Mouse (Mus musculus): ENCODE data around the gene Mlana. TPM values are rescaled to one million over a fixed set of nuclear protein-coding genes. Genes with fewer than 3 reads are reported as not detected.

The Mlana gene
- polyA plus RNA-seq, 1 experiment from 2014 or later = 1.1 TPM

- Histone ChIP-seq H3K9me3 (replicated peaks; ENCODE audit: control insufficient read depth, low read length) (no peaks in the 10 kb centered on the region), H3K36me3 (replicated peaks; ENCODE audit: control insufficient read depth, insufficient read depth, low read depth, low read length) (no peaks in the 10 kb centered on the region), H3K27me3 (ENCODE audit: control insufficient read depth, insufficient read depth, low read length) (no peaks in the 10 kb centered on the region), H3K4me2 (ENCODE audit: low read depth, low read length) (no peak overlapping the region), H3K9ac (replicated peaks; ENCODE audit: low read length) (no peak overlapping the region), H3K4me1 (ENCODE audit: control insufficient read depth, insufficient read depth, low read length) (no peaks in the 10 kb centered on the region), H3K27ac (replicated peaks; ENCODE audit: low read depth, low read length) (no peak overlapping the region), H3K4me3 (ENCODE audit: low read depth, low read length) (no peak overlapping the region)
- ATAC-seq (replicated peaks; ENCODE audit: insufficient number of reproducible peaks, low FRiP score, low TSS enrichment, low read depth) (peak; percentile 70; the same call in 1 of the 2 replicates), DNase-seq (ENCODE audit: low spot score) (peak; percentile 61)
- WGBS = 63% methylated on average over 5 of the region's 5 CpGs
These were observed 30.5 kb upstream of the Mlana start for GRCm38 (mm10) chr19:29666965-29667594.

DNA sequence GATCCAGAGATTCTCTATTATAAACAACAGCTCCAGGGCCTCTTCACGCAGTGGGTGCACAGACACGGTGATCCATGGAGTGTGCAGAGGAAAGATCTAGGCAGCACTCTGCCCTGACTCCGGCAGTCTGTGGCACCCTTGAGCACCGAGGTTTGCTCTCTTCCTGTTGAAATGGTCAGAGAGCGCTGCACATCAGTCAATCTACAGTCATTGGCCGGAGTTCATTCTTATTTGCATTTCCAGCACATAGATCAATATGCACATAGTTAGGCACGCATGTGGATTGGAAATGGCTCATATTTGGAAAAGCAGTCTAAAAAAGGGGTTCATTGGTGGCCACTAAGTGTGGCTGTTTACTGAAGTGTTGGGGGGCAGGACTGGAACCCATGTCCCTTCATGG is 29.5 kb upstream of the Mlana start:
- H3K36me3 ChIP-seq (replicated peaks; ENCODE audit: control insufficient read depth, insufficient read depth, low read depth, low read length) = no peaks in the 10 kb centered on the region
- WGBS = 83% methylated on average over 7 of the region's 7 CpGs
- DNase-seq (ENCODE audit: low spot score) (no peak), ATAC-seq (replicated peaks; ENCODE audit: insufficient number of reproducible peaks, low FRiP score, low TSS enrichment, low read depth) (no peak)
- no peaks in the 10 kb centered on the region for H3K9me3 ChIP-seq (replicated peaks; ENCODE audit: control insufficient read depth, low read length)
- H3K9ac ChIP-seq (replicated peaks; ENCODE audit: low read length) = no peak overlapping the region
- no peak overlapping the region for H3K27ac ChIP-seq (replicated peaks; ENCODE audit: low read depth, low read length)
- H3K4me2 ChIP-seq (ENCODE audit: low read depth, low read length) = no peak overlapping the region
- no peaks in the 10 kb centered on the region for H3K4me1 ChIP-seq (ENCODE audit: control insufficient read depth, insufficient read depth, low read length)
- H3K4me3 ChIP-seq (ENCODE audit: low read depth, low read length) = no peak overlapping the region
- no peaks in the 10 kb centered on the region for H3K27me3 ChIP-seq (ENCODE audit: control insufficient read depth, insufficient read depth, low read length)

- 85% methylated on average over 6 of the region's 6 CpGs for WGBS
These were observed 27.4 kb upstream of the Mlana start for GRCm38 (mm10) chr19:29670247-29670646.

DNA sequence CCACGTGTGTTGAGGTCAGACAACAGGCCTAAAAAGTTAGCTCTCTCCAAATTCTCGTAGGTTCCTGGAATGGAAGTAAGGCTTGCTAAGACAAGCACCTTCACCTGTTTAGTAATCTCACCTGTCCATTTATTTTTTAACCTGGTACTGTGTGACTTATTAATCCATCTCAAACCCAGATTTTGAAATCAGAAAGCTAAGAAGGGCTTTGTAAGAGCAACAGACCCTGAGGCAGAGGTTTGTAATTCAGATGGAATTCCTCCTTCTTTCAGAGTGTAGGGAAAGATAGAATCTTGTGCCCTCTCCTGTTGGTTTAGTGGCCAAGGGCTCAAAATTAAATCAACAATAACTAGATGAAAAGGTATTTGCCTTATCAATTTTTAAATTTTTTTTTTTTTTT is 26.5 kb upstream of the Mlana start:
- Histone ChIP-seq H3K4me3 (ENCODE audit: low read depth, low read length) (no peak overlapping the region), H3K36me3 (replicated peaks; ENCODE audit: control insufficient read depth, insufficient read depth, low read depth, low read length) (no peaks in the 10 kb centered on the region), H3K4me2 (ENCODE audit: low read depth, low read length) (no peak overlapping the region), H3K9me3 (replicated peaks; ENCODE audit: control insufficient read depth, low read length) (no peaks in the 10 kb centered on the region), H3K9ac (replicated peaks; ENCODE audit: low read length) (no peak overlapping the region), H3K4me1 (ENCODE audit: control insufficient read depth, insufficient read depth, low read length) (no peaks in the 10 kb centered on the region), H3K27me3 (ENCODE audit: control insufficient read depth, insufficient read depth, low read length) (no peaks in the 10 kb centered on the region), H3K27ac (replicated peaks; ENCODE audit: low read depth, low read length) (no peak overlapping the region)
- ATAC-seq (replicated peaks; ENCODE audit: insufficient number of reproducible peaks, low FRiP score, low TSS enrichment, low read depth) (no peak), DNase-seq (ENCODE audit: low spot score) (no peak)
- WGBS = 71% methylated on average over 2 of the region's 2 CpGs

More at GRCm38 (mm10) chr19:29670247-29670646, 27.4 kb upstream of the Mlana start:
- H3K4me3 ChIP-seq (ENCODE audit: low read depth, low read length) = no peak overlapping the region
- H3K27me3 ChIP-seq (ENCODE audit: control insufficient read depth, insufficient read depth, low read length) = no peaks in the 10 kb centered on the region
- H3K9me3 ChIP-seq (replicated peaks; ENCODE audit: control insufficient read depth, low read length) = no peaks in the 10 kb centered on the region
- H3K4me2 ChIP-seq (ENCODE audit: low read depth, low read length) = no peak overlapping the region
- no peaks in the 10 kb centered on the region for H3K36me3 ChIP-seq (replicated peaks; ENCODE audit: control insufficient read depth, insufficient read depth, low read depth, low read length)
- ATAC-seq (replicated peaks; ENCODE audit: insufficient number of reproducible peaks, low FRiP score, low TSS enrichment, low read depth) (no peak), DNase-seq (ENCODE audit: low spot score) (no peak)
- H3K9ac ChIP-seq (replicated peaks; ENCODE audit: low read length) = no peak overlapping the region
- no peaks in the 10 kb centered on the region for H3K4me1 ChIP-seq (ENCODE audit: control insufficient read depth, insufficient read depth, low read length)
- no peak overlapping the region for H3K27ac ChIP-seq (replicated peaks; ENCODE audit: low read depth, low read length)

DNA sequence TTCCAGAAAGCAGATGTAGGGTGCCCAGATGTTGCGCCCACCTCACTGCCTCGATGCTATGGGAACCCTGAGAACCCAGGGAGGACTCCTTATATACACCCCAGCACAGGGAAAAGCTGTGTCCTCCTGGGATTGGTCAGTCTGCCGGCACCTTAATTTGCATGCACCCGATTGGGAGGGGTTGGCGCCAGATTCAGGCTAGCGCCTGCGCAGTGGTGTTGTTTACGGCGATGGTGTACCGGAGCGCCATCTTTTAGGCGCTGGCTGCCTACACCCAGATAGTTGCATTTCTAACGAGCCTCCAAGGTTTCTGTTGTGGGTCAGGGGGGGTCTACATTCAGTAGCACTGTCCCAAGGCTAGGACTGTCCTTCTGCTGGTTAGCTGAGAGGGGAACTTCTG is 25.0 kb upstream of the Mlana start:
- Histone ChIP-seq H3K4me1 (ENCODE audit: control insufficient read depth, insufficient read depth, low read length) (no peaks in the 10 kb centered on the region), H3K27me3 (ENCODE audit: control insufficient read depth, insufficient read depth, low read length) (no peaks in the 10 kb centered on the region), H3K4me3 (ENCODE audit: low read depth, low read length) (no peak overlapping the region), H3K9ac (replicated peaks; ENCODE audit: low read length) (no peak overlapping the region), H3K27ac (replicated peaks; ENCODE audit: low read depth, low read length) (no peak overlapping the region), H3K36me3 (replicated peaks; ENCODE audit: control insufficient read depth, insufficient read depth, low read depth, low read length) (no peaks in the 10 kb centered on the region), H3K4me2 (ENCODE audit: low read depth, low read length) (no peak overlapping the region), H3K9me3 (replicated peaks; ENCODE audit: control insufficient read depth, low read length) (no peaks in the 10 kb centered on the region)
- WGBS = 93% methylated on average over 13 of the region's 13 CpGs
- DNase-seq (ENCODE audit: low spot score) (no peak), ATAC-seq (replicated peaks; ENCODE audit: insufficient number of reproducible peaks, low FRiP score, low TSS enrichment, low read depth) (no peak)

DNA sequence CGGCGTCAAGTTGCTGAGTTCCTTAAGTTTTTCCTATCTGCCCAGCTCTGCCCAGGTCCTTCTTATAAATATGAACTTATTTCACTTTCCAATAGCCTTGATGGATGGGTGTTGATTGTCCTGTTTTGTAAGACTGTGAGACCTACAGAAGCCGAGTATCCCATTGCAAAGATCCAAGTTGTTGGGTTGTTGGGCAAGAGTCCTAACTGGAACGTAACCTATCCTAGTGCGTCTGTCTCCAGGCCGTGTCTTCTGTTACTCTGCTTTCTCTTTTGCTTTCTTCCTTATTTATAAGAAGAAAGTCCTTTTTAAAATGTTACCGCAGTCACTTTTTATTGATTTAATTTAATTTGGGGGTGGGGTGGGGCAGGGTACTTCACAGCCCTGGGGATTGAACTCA is 22.7 kb upstream of the Mlana start:
- Histone ChIP-seq H3K9ac (replicated peaks; ENCODE audit: low read length) (no peak overlapping the region), H3K4me2 (ENCODE audit: low read depth, low read length) (no peak overlapping the region), H3K27me3 (ENCODE audit: control insufficient read depth, insufficient read depth, low read length) (no peaks in the 10 kb centered on the region), H3K4me1 (ENCODE audit: control insufficient read depth, insufficient read depth, low read length) (no peaks in the 10 kb centered on the region), H3K36me3 (replicated peaks; ENCODE audit: control insufficient read depth, insufficient read depth, low read depth, low read length) (no peaks in the 10 kb centered on the region), H3K9me3 (replicated peaks; ENCODE audit: control insufficient read depth, low read length) (no peaks in the 10 kb centered on the region), H3K27ac (replicated peaks; ENCODE audit: low read depth, low read length) (no peak overlapping the region), H3K4me3 (ENCODE audit: low read depth, low read length) (no peak overlapping the region)
- 92% methylated on average over 7 of the region's 7 CpGs for WGBS
- DNase-seq (ENCODE audit: low spot score) (no peak), ATAC-seq (replicated peaks; ENCODE audit: insufficient number of reproducible peaks, low FRiP score, low TSS enrichment, low read depth) (no peak)

GRCm38 (mm10) chr19:29675562-29676078 is 22.0 kb upstream of the Mlana start:
- Histone ChIP-seq H3K4me3 (ENCODE audit: low read depth, low read length) (no peak overlapping the region), H3K9me3 (replicated peaks; ENCODE audit: control insufficient read depth, low read length) (no peaks in the 10 kb centered on the region), H3K4me1 (ENCODE audit: control insufficient read depth, insufficient read depth, low read length) (no peaks in the 10 kb centered on the region), H3K4me2 (ENCODE audit: low read depth, low read length) (no peak overlapping the region), H3K27me3 (ENCODE audit: control insufficient read depth, insufficient read depth, low read length) (no peaks in the 10 kb centered on the region), H3K27ac (replicated peaks; ENCODE audit: low read depth, low read length) (no peak overlapping the region), H3K9ac (replicated peaks; ENCODE audit: low read length) (no peak overlapping the region), H3K36me3 (replicated peaks; ENCODE audit: control insufficient read depth, insufficient read depth, low read depth, low read length) (no peaks in the 10 kb centered on the region)
- DNase-seq (ENCODE audit: low spot score) (no peak), ATAC-seq (replicated peaks; ENCODE audit: insufficient number of reproducible peaks, low FRiP score, low TSS enrichment, low read depth) (no peak)
- WGBS = 52% methylated on average over 9 of the region's 9 CpGs

- H3K4me3 ChIP-seq (ENCODE audit: low read depth, low read length) = no peak overlapping the region
- 88% methylated on average over 10 of the region's 10 CpGs for WGBS
- H3K4me2 ChIP-seq (ENCODE audit: low read depth, low read length) = no peak overlapping the region
- H3K4me1 ChIP-seq (ENCODE audit: control insufficient read depth, insufficient read depth, low read length) = no peaks in the 10 kb centered on the region
- no peak overlapping the region for H3K27ac ChIP-seq (replicated peaks; ENCODE audit: low read depth, low read length)
- DNase-seq (ENCODE audit: low spot score) (no peak), ATAC-seq (replicated peaks; ENCODE audit: insufficient number of reproducible peaks, low FRiP score, low TSS enrichment, low read depth) (no peak)
- H3K36me3 ChIP-seq (replicated peaks; ENCODE audit: control insufficient read depth, insufficient read depth, low read depth, low read length) = no peaks in the 10 kb centered on the region
- H3K9ac ChIP-seq (replicated peaks; ENCODE audit: low read length) = no peak overlapping the region
- no peaks in the 10 kb centered on the region for H3K27me3 ChIP-seq (ENCODE audit: control insufficient read depth, insufficient read depth, low read length)
- no peaks in the 10 kb centered on the region for H3K9me3 ChIP-seq (replicated peaks; ENCODE audit: control insufficient read depth, low read length)
These were observed 21.0 kb upstream of the Mlana start for GRCm38 (mm10) chr19:29676479-29677193.

Measured in embryonic facial prominence, embryonic 11.5 days (tissue).